Mouse (Mus musculus) stomach, postnatal 0 days (tissue): ENCODE measurements around the gene Cyth3.

Experiments
- CTCF ChIP-seq: IDR thresholded peaks from 2 replicates; pipeline ENCODE4 v1.5.1; 2016; ENCODE audit warnings: antibody characterized with exemption, low read depth, mild to moderate bottlenecking, moderate library complexity
- EP300 ChIP-seq: optimal IDR thresholded peaks from 2 replicates; pipeline ENCODE3; 2016; ENCODE audit warnings: antibody characterized with exemption

GRCm38 (mm10) chr5:143625940-143626588, 3.8 kb downstream of the Cyth3 start:
- TF ChIP-seq CTCF (no peak), EP300 (no peak)
